Mouse (Mus musculus) gastrocnemius, adult 2 months (tissue): ENCODE measurements at regions not wholly inside any gene's neighbourhood (a gene's known extent, or its start where the extent isn't known, plus 50 kb on each side); places are given as distances from the start of the nearest gene placed in this dataset.
A peak's percentile ranks its signal among the peaks of the same experiment; 100 is the strongest.

ENCODE experiments used
- DNase-seq: peaks from one replicate; pipeline ENCODE4 v3.0.0; 2022
- H3K27ac ChIP-seq: fragments of 200-600 bp; 2 replicates; pipeline ENCODE4 v1.8.1; 2022; ENCODE audit warnings: mild to moderate bottlenecking
- H3K4me3 ChIP-seq: fragments of 200-600 bp; 2 replicates; pipeline ENCODE4 v1.8.1; 2022; ENCODE audit warnings: mild to moderate bottlenecking, moderate library complexity
- CTCF ChIP-seq: fragments of 200-600 bp; IDR thresholded peaks from 2 replicates; pipeline ENCODE4 v1.8.1; 2022; ENCODE audit warnings: antibody characterized with exemption, mild to moderate bottlenecking, moderate library complexity
- intact Hi-C: fragments of 180-260 bp; cut with DNase I; formaldehyde crosslinking; loops from one replicate; pipeline ENCODE4 v1.15.1; 2025

DNA sequence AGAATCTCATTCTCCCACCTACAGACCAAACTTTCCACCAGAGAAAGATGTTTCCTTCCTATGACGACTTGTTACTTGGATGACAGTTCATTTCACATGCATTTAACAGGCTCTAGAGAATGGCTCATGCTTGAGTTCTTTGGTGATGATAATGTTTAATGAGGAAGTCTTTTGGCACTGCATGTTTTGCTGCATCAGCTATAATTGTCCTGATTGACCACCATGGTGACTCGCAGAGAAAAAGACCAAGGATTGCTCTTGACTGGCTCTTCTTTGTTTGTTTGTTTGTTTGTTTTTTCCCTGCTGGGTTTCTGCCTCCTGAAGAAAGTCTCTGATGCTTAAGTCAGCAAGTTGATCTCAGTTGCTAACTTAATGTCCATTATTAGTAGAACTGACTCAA is 129.8 kb upstream of the Bcl6 start:
- intact Hi-C loops, result no loop called here

DNA sequence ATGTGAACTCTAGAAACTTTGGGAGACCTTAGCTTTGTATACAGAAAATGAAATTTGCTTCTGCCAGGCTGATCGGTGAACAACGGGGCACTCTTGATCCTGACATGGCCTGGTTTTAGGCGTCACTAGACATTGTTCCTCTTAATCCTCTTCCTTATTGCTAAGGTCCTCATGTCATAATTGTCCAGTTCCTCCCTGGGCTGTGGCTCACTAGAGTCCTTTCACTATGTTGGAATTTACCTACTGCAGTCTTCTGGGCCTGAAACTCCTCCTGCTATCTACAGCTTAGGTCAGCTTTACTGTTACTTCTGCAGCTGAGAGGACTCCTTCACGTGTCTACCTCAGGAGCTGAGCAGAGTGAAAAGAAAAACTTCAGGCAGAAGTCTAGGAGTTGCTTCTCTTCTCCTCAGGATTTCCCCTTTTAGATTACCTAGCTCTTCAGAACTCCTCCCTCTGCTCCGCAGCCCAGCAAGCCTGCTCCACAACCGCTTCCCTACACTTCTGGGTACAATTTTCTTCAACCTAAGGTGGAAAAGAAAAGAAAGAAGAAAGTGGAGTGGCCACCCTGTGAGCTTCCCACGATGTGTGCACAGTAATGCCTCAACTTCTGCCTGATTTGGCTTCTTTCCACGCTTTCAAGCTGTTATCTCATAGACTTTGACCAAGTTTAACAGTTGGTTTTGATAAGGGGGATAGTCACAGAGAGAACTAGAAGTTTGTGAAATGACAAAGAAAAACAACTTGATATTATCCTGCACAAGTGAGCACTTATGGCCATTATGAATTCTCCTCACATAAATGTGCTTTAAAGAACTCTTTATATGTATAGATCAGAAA is 114.4 kb upstream of the Bcl6 start:
- Histone ChIP-seq H3K27ac (no peak overlapping the region; the same call in 1 of the 2 replicates), H3K4me3 (no peak overlapping the region)
- no peak for DNase-seq
- intact Hi-C loops, result no loop called here
- TF ChIP-seq CTCF, result no peak

More for the DNA sequence above, 129.8 kb upstream of the Bcl6 start:
- no peak for TF ChIP-seq CTCF
- H3K4me3 ChIP-seq, result no peak overlapping the region
- no peak for DNase-seq
- H3K27ac ChIP-seq, result no peak overlapping the region

DNA sequence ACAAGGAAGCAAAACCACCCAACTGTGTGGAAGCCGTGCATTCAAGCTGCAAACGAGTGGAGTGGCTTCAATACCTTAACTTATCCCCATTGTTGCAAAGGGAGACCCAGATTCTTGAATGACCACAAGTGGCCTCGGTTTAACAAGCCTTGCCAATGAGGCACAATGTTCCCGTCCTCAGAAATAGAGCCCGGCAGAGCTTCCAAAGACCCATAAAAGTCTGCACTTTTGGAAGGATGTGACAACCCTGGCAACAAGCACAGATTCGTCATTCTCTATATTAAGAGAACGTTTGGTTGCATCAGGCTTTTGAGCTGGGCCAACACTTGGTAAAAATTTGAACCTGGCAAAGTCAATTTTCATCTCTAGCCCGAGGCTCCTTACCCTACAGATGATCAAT is 108.9 kb upstream of the Bcl6 start:
- H3K27ac ChIP-seq, result peak overlapping the region; percentile 87
- no peak for TF ChIP-seq CTCF
- peak overlapping the region; percentile 32 for H3K4me3 ChIP-seq
- peak; percentile 82 for DNase-seq
- intact Hi-C loops, result loop anchor here (2.0 kb wide), 1 partner anchor 23 kb away; no protein-coding TSS in a partner anchor

DNA sequence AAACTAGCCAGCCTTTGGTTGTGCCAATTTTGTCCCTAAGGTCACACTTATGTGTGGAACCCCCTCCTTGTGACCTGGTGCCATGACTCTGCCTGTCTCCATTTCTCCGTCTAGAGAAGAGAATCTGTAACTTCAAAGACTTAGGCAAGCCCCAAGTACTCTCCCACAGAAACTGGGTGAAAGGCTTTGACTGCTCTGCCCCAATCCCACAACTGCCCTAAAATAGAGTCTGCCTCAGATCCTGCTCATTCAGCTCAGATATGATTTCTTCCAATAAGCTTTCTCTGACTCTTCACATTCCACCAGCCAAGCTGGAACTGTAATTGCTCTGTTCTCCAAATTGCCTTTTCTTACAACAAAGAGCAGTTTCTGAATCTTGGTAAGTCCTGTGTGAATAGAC is 107.4 kb upstream of the Bcl6 start:
- peak overlapping the region; percentile 32 for H3K4me3 ChIP-seq
- intact Hi-C loops, result loop anchor here (2.0 kb wide), 1 partner anchor 21 kb away; no protein-coding TSS in a partner anchor
- H3K27ac ChIP-seq, result peak overlapping the region; percentile 87
- TF ChIP-seq CTCF, result no peak
- no peak for DNase-seq

DNA sequence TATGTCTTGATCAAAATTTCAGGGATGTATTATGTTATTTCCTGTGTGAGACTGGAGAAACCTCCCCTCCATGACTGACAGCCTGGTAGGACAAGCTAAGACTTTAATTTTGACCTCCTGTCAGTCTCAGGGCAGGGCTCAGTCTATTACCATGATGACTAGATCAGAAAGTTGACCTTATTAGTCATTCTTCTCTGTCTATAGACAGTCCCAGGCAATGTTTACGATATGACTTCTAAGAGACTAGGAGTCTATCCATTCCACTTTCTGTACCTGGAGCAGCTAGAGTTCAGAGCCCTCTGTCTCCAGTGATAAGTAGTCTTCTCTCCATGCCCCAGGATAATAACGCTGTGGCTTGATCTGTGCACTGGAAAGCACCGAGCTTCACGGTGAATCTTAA is 107.0 kb upstream of the Bcl6 start:
- no peak for TF ChIP-seq CTCF
- Histone ChIP-seq H3K27ac (peak overlapping the region; percentile 87), H3K4me3 (no peak overlapping the region)
- intact Hi-C loops, result loop anchor here (2.0 kb wide), 1 partner anchor 21 kb away; no protein-coding TSS in a partner anchor
- no peak for DNase-seq

DNA sequence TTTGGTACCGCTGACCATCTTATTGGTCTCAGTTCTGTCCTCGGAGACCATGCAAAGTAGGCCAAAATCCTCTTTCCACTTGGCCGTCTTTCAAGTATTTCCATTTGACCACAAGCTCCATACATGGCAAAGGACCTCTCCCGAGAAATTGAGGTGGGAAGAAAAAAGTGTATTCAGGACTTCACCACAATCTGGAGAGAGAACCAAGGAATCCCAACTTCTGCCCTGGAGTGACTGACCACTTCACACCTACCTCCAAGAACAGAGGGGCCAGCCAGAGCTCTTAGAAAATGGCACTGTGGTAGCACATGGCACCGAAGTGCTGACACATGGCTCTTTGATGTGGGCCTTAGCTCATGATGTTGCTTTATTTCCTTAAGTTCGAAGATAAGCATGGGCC is 105.9 kb upstream of the Bcl6 start:
- Histone ChIP-seq H3K27ac (no peak overlapping the region), H3K4me3 (no peak overlapping the region)
- DNase-seq, result no peak
- intact Hi-C loops, result no loop called here
- TF ChIP-seq CTCF, result no peak

DNA sequence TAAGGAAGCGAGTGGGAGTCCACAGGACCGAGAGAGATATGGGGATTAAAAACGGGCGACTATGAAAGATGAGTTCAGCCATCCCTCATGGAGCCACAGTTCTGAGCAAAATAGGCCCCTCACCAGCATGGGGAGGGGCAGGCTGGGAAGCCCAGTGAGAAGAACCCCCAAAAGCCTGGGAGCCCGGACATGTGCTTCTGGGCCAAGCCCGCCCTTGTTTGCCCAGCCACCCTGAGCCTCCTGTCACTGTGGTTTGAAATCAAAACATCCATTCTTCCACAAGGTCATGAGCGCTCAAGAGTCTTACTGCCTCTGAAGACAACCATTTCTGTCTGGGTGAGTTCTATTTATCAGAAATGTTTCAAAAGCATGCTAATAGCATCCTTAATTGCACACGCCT is 105.0 kb upstream of the Bcl6 start:
- TF ChIP-seq CTCF, result no peak
- no peak overlapping the region for H3K4me3 ChIP-seq
- intact Hi-C loops, result no loop called here
- no peak overlapping the region for H3K27ac ChIP-seq
- DNase-seq, result no peak

DNA sequence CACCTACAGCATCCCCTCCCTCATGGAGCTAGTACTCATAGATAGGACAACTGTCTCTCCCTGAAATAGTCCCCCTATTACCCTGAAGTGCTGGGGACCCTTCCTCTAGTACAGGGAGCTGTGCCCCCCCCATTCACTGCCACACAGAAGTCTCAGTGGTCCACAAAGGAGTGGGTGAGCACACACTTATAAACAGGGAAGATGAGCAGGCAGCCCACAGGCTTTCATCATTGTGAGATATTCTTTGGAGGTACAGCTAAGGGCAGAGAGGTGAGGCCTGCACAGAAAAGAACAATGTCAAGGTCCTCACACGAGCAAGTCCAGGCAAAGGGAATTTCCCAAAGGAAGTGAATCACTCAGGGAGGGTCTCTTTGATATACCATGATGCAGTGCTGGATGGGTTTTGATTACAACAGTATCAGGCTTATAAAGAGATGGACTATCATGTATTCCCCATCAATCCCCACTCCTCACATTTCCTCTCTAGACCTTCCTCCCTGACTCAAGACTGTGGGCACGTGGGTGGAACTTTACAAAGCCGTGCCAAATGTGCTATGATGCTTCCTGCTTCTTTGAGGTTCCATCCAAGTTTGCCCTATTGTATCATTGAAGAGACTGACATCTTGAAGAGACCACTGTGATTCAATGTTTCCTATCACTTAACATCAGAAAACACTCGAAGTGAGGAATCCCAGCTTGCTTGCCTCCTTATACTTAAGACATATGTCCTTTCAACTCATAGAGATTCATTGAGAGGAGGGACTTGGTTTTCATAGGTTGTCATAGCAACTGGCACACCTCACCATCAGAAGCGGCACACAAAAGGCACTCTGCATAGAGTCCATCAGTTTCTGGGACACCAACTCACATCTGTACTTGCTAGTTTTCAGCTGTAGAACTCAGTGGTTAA is 104.2 kb upstream of the Bcl6 start:
- no peak overlapping the region for H3K4me3 ChIP-seq
- intact Hi-C loops, result no loop called here
- no peak overlapping the region for H3K27ac ChIP-seq
- no peak for DNase-seq
- TF ChIP-seq CTCF, result no peak

DNA sequence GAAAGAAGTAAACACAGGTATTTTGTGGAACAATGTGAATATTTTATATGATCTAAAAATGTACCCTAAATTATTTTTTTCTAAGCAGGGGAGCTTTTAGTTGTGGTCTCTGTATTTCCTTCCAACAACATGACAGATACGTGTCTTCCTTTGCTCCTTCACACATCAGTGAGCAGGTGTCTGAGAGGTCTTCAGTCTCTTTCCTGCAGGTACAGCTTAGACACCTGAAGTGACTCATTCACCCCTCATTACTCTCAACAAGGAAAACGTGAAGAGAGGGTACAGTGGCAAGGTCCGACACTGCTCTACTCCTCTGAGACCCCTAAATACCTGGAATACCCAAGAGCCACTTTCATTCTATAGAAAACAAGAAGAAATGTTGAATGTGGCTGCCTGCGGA is 103.5 kb upstream of the Bcl6 start:
- intact Hi-C loops, result no loop called here
- no peak overlapping the region for H3K27ac ChIP-seq
- H3K4me3 ChIP-seq, result no peak overlapping the region
- TF ChIP-seq CTCF, result no peak
- DNase-seq, result no peak

DNA sequence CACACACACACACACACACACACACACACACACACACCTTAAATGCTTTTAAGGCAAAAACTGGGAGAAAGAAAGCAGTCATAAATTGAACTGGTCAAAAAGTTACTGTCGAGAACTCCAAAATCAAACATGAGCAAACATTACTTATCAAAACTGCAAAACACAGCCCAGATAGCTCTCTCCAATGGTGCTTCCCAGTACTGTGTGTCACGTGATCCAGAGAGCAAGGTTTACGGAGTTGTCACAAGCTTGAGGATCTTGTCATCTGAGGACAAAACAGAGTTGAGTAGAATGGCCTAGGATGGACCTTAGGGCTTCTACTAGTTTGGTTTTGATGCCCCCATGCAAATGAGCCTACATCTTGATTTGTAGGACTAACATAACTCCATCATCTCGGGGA is 102.3 kb upstream of the Bcl6 start:
- H3K27ac ChIP-seq, result no peak overlapping the region
- DNase-seq, result no peak
- intact Hi-C loops, result no loop called here
- TF ChIP-seq CTCF, result no peak
- no peak overlapping the region for H3K4me3 ChIP-seq

DNA sequence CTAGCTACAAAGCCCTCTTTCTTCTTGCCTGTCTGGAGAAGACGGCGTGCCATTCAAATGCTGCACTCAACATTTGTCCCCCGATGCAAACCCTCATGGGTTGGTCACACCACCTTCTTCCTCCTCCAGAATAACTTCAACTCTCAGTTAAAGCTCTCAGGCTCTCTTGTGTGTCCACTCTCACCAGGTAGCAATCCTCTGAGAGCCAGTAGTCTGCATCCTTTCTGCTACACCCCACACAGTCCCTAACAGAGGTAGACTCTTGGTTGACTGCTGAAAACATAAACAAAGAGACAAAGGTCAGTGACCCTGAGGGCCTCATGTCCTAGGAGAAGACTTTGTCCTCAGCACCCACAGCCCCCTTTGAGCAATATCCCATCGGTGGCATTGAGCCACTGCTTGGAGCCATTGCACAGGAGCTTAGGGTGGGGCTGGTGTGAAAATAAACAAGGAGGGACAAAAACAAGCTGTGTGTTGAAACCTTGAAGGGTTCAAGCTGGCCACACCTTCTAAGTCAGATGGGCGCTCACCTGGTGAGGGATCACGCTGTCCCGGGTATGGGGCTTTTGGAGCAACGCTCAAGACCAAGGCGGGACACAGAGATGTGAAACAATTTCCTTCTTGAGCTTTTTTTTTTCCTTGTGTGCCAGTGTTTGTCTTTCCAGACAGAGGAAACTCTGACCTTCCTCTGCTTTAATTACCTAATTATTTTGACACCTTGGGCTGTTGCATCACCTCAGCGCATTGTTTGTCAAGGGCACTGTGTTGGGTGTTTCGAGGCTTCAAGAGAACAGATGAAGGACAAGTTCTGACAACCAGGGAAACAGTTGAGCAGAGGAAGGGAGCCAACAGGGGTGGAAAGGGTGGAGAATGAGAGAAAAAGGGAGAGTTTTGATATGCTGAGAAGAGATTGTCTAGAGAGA is 101.4 kb upstream of the Bcl6 start:
- no peak for DNase-seq
- Histone ChIP-seq H3K4me3 (no peak overlapping the region), H3K27ac (peak overlapping the region; percentile 65; the same call in 1 of the 2 replicates)
- TF ChIP-seq CTCF, result no peak
- intact Hi-C loops, result loop anchor here (10.0 kb wide), 1 partner anchor 1255 kb away; no protein-coding TSS in a partner anchor

DNA sequence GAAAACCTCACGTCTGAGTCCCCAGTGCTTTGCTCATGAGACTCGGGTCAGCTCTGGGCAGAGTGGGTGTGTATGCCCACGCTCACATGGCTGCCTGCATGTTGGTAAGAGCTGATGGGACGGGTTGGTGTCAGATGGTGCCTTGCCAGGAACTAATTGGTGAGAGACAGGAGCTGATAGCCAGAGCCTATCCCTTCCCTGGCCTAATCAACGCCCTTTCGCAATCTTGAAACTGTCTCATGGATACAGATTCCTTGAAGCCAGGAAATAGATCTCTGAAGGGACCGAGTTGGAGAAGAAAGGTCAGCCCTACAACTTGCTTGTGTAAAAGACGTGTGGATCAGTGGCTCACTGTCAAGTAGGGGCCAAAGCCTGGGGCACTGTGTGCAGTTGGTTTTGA is 95.3 kb upstream of the Bcl6 start:
- no peak for TF ChIP-seq CTCF
- intact Hi-C loops, result loop anchor here (10.0 kb wide), 1 partner anchor 1261 kb away; no protein-coding TSS in a partner anchor
- Histone ChIP-seq H3K4me3 (no peak overlapping the region), H3K27ac (no peak overlapping the region)
- no peak for DNase-seq
